Mouse (Mus musculus) cerebellum, adult 8-10 months (tissue): ENCODE measurements around the gene B230307C23Rik.
"Not testable (repeated sequence)": the region's sequence is repeated elsewhere in the genome, so short reads cannot be mapped to it uniquely, and the experiment has no call there.

Experiments
- DNase-seq: peaks from one replicate; pipeline ENCODE4 v3.0.0; 2022

Gene B230307C23Rik

GRCm38 (mm10) chr16:98022657-98023345, 25.7 kb downstream of the B230307C23Rik start:
- DNase-seq = no peak

GRCm38 (mm10) chr16:98026186-98026585, 29.1 kb downstream of the B230307C23Rik start:
- not testable (repeated sequence) for DNase-seq

DNA sequence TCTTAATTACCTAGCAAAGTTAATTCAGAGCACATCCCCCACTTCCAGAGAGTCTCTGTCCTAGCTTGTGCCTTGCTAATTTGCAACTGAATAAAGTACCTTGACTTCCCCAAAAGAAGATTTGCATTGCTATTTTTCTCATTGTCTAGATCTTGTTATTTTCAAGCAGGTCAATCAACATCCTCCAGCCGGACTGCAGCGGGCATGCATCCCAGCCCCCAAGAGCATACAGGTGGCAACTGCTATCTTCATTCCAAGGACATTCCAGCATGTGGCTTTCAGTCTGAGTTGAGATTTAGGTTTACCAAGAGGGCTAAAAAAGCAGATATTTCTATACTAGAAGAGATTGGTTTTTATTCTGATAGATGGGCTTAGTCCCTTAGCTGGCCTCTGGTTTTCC, 37.9 kb downstream of the B230307C23Rik start:
- DNase-seq = not testable (repeated sequence)

DNA sequence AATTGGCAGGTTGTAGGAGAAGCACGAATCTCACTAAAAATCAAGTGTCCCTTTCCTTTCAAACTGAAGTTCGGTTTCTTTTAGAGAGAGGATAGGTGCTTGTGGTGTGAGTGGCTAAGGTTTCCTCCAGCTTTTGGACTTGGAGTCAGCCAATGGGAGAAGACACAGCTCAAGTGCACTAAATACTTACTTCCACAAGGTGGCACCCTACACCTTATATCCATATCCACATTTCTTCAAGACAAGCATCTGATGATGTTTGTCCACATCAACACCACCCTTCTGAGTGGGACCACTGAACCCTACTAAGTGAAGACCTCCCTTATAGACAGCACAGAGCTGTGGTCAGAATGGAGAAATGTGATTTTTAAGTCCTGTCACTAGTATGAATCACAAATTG, 44.6 kb downstream of the B230307C23Rik start:
- DNase-seq = no peak

- not testable (repeated sequence) for DNase-seq
Measured at GRCm38 (mm10) chr16:98079382-98079781, 82.3 kb downstream of the B230307C23Rik start.

GRCm38 (mm10) chr16:98081140-98081539, 84.0 kb downstream of the B230307C23Rik start:
- peak; percentile 1 for DNase-seq
